Mouse (Mus musculus): ENCODE data around the gene Amer2. TPM values are rescaled to one million over a fixed set of nuclear protein-coding genes. Genes with fewer than 3 reads are reported as not detected.

The Amer2 gene
- polyA plus RNA-seq, 1 experiment, result not detected

DNA sequence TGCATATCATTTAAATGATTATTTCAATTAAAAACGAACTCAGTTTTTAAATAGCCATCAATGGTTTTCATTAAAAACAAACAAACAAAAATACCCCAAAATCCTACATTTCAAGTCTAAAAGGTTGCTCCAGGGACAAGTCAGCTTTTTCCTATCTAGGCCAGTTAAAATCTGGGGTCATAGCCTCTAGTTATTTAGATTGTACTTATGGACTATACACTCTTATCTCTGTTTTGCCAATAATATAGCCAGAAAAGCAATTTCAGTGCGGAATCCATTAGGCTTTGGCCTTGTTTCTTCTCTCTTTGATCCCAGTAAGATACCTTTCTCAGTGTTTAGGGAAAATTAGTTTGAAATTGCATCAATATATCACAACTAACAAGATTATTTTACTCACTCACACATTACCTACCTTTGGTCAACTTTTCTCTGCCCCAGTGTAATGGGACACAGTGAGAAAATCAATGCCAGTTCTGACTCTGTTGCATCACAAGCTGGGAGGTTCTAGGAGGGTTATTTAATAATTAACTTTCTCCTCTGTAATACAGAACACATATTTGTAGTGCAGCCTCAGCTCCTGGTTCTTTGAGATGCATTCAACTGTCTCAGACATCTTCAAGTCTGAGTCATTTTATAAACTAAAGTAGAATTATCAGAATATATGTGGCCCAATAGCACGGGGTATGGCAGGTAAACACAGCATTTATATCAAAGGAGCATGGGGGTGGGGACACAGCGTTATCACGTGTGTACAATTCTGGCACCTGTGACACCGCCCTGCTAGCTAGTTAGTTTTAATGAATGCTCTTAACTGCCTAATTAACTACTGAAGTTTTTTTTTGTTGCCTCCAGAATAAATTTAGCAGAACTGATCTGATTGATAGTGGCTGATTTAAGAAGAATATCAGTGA lies 13.8 kb downstream of the Amer2 start:
- Histone ChIP-seq H3K4me3 (ENCODE audit: low read depth, low read length) (no peak overlapping the region), H3K4me1 (ENCODE audit: control insufficient read depth, insufficient read depth, insufficient read length, low read length) (peaks cover 6% of the 10 kb centered on the region; the same call in 1 of the 2 replicates), H3K27ac (ENCODE audit: insufficient read depth, low read depth, low read length) (no peak overlapping the region), H3K27me3 (ENCODE audit: control insufficient read depth, insufficient read depth, low read length) (no peaks in the 10 kb centered on the region), H3K36me3 (ENCODE audit: control insufficient read depth, insufficient read depth, low read length) (no peaks in the 10 kb centered on the region)
- TF ChIP-seq POLR2A (IDR thresholded peaks at IDR 0.05; ENCODE audit: low read depth, low read length), result no peak
- TF ChIP-seq CTCF (IDR thresholded peaks at IDR 0.05; ENCODE audit: extremely low read depth, insufficient read length, insufficient replicate concordance, low read depth, low read length), result no peak
- 30% methylated on average over 6 of the region's 6 CpGs for WGBS

DNA sequence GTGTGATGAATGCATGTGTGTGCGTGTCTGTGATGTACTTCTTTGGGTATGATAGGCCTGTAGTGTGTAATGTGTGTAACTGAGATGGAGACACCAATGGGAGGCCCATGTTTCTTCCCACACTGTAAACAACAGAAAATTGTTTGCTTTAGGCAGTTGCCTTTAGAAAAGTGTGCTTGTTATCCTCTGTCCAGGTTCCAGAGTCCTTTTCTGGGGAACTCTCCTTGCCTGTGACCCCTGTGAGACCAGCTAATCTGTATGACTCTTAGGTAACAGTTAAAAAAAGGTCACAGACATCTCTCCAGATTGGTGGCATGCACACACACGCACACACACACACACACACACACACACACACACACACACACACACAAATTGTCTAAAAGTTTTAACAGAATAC lies 15.3 kb downstream of the Amer2 start:
- 84% methylated on average over 2 of the region's 2 CpGs for WGBS
- H3K4me3 ChIP-seq (ENCODE audit: low read depth, low read length), result no peak overlapping the region
- H3K27me3 ChIP-seq (ENCODE audit: control insufficient read depth, insufficient read depth, low read length), result no peaks in the 10 kb centered on the region
- no peak overlapping the region for H3K27ac ChIP-seq (ENCODE audit: insufficient read depth, low read depth, low read length)
- no peaks in the 10 kb centered on the region for H3K36me3 ChIP-seq (ENCODE audit: control insufficient read depth, insufficient read depth, low read length)
- peaks cover 6% of the 10 kb centered on the region; the same call in 1 of the 2 replicates for H3K4me1 ChIP-seq (ENCODE audit: control insufficient read depth, insufficient read depth, insufficient read length, low read length)
- TF ChIP-seq POLR2A (IDR thresholded peaks at IDR 0.05; ENCODE audit: low read depth, low read length) (no peak), CTCF (IDR thresholded peaks at IDR 0.05; ENCODE audit: extremely low read depth, insufficient read length, insufficient replicate concordance, low read depth, low read length) (no peak)

DNA sequence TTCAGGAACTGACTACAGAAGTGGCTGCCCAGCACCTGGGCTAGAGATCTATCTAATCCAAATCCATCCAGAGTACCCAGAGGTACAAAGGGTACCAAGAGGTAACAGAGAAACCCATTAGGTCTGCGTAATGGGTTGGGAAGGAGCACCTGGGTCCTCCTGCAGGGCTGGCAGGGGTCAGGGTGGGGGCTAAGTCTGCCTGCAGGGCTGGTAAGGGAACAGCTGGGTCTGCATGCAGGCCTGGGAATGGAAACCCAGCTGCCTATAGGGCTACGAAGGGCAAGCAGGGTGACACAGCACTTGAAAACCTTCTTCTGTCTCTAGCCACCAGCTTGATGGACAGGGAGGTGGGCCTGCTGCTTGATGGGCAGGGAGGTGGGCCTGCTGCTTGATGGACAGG lies 19.1 kb downstream of the Amer2 start:
- Histone ChIP-seq H3K27me3 (ENCODE audit: control insufficient read depth, insufficient read depth, low read length) (no peaks in the 10 kb centered on the region), H3K27ac (ENCODE audit: insufficient read depth, low read depth, low read length) (no peak overlapping the region), H3K36me3 (ENCODE audit: control insufficient read depth, insufficient read depth, low read length) (no peaks in the 10 kb centered on the region), H3K4me1 (ENCODE audit: control insufficient read depth, insufficient read depth, insufficient read length, low read length) (0 out of 2 replicates have a peak, but pooled peaks cover 2% of the 10 kb centered on the region), H3K4me3 (ENCODE audit: low read depth, low read length) (no peak overlapping the region)
- TF ChIP-seq POLR2A (IDR thresholded peaks at IDR 0.05; ENCODE audit: low read depth, low read length) (no peak), CTCF (IDR thresholded peaks at IDR 0.05; ENCODE audit: extremely low read depth, insufficient read length, insufficient replicate concordance, low read depth, low read length) (no peak)
- 86% methylated on average over 2 of the region's 2 CpGs for WGBS

DNA sequence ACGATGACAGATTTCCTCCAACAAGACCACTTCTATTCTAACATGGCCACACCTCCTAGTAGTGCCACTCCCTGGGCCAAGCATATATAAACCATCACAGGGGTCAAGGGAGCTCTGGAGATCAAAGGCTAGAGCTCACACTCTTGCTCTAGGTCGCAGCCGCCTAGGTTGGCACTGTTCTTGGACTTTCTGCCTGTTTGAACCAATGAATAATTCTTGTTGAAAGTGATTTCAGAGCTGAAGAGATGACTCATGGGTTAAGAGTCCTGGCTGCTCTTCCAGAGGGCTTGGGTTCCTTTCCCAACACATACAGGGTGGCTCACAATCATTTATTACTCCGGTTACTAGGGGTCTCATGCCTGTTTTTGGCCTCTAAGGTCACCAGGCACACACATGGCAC lies 24.3 kb downstream of the Amer2 start:
- H3K4me3 ChIP-seq (ENCODE audit: low read depth, low read length), result no peak overlapping the region
- WGBS, result 55% methylated on average over 4 of the region's 4 CpGs
- no peak for TF ChIP-seq POLR2A (IDR thresholded peaks at IDR 0.05; ENCODE audit: low read depth, low read length)
- TF ChIP-seq CTCF (IDR thresholded peaks at IDR 0.05; ENCODE audit: extremely low read depth, insufficient read length, insufficient replicate concordance, low read depth, low read length), result no peak
- H3K4me1 ChIP-seq (ENCODE audit: control insufficient read depth, insufficient read depth, insufficient read length, low read length), result no peaks in the 10 kb centered on the region
- no peaks in the 10 kb centered on the region for H3K27me3 ChIP-seq (ENCODE audit: control insufficient read depth, insufficient read depth, low read length)
- H3K27ac ChIP-seq (ENCODE audit: insufficient read depth, low read depth, low read length), result no peak overlapping the region
- H3K36me3 ChIP-seq (ENCODE audit: control insufficient read depth, insufficient read depth, low read length), result no peaks in the 10 kb centered on the region

DNA sequence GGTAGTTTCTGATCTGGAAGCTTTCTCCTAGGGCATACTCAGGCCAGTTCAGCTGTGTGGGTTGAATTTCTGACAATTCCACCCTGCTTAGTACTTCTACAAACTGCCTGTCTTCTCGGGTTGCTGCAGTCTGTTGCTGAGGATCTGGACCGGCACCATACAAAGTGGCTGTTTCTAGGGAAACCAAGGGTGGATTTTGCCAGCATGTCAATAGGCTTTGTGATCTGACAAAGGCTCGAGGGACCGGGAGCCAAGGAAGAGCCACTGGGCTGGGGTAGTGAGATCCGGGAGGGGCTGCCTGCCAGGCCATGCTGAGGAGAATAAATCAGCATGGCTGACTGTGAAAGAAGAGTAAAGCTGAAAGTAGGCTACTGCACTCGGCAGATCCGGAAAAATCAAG lies 25.8 kb downstream of the Amer2 start:
- Histone ChIP-seq H3K4me3 (ENCODE audit: low read depth, low read length) (no peak overlapping the region), H3K4me1 (ENCODE audit: control insufficient read depth, insufficient read depth, insufficient read length, low read length) (no peaks in the 10 kb centered on the region), H3K27me3 (ENCODE audit: control insufficient read depth, insufficient read depth, low read length) (no peaks in the 10 kb centered on the region), H3K27ac (ENCODE audit: insufficient read depth, low read depth, low read length) (no peak overlapping the region), H3K36me3 (ENCODE audit: control insufficient read depth, insufficient read depth, low read length) (no peaks in the 10 kb centered on the region)
- WGBS, result 67% methylated on average over 7 of the region's 7 CpGs
- TF ChIP-seq POLR2A (IDR thresholded peaks at IDR 0.05; ENCODE audit: low read depth, low read length), result no peak
- no peak for TF ChIP-seq CTCF (IDR thresholded peaks at IDR 0.05; ENCODE audit: extremely low read depth, insufficient read length, insufficient replicate concordance, low read depth, low read length)

DNA sequence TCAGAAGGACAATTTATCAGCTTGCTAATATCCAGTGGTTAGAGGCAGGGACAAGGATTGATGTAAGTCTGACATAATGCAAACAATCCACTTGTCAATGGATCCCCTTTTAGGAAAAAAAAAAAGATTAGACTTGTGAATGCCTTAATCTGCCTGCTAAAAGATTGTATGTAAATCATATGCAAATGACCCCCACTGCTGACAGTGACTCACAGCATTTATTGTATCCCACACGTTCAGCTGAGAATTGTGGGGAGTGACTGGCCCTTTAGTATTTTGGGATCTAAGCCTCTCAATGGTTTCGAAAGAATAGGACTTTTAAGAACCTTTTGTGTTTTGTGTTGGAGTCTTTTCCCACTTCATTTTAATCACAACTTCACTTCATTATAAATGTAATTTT lies 30.2 kb downstream of the Amer2 start:
- TF ChIP-seq POLR2A (IDR thresholded peaks at IDR 0.05; ENCODE audit: low read depth, low read length) (no peak), CTCF (IDR thresholded peaks at IDR 0.05; ENCODE audit: extremely low read depth, insufficient read length, insufficient replicate concordance, low read depth, low read length) (no peak)
- H3K27me3 ChIP-seq (ENCODE audit: control insufficient read depth, insufficient read depth, low read length), result no peaks in the 10 kb centered on the region
- H3K36me3 ChIP-seq (ENCODE audit: control insufficient read depth, insufficient read depth, low read length), result no peaks in the 10 kb centered on the region
- 75% methylated on average over 2 of the region's 2 CpGs for WGBS
- H3K4me1 ChIP-seq (ENCODE audit: control insufficient read depth, insufficient read depth, insufficient read length, low read length), result no peaks in the 10 kb centered on the region
- no peak overlapping the region for H3K27ac ChIP-seq (ENCODE audit: insufficient read depth, low read depth, low read length)
- no peak overlapping the region for H3K4me3 ChIP-seq (ENCODE audit: low read depth, low read length)

DNA sequence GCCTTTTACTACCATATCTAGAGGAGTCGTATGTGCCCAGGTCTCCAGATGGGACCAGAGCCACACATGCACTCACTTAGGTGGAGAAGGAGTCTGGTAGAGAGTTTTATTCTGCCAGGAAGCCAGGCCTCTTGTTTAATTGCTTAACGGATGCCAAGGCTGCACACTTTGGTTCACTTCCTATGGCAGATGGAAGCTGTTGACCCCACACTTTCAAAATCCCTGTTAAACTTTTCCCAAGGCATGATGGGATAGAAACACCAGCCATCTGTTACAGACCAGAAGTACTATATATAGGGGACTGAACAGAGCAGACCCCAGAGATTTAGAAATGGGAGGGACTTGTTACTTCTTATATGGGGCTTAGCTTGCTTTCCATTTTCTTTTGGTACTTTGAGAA lies 32.8 kb downstream of the Amer2 start:
- 79% methylated on average over 2 of the region's 2 CpGs for WGBS
- Histone ChIP-seq H3K4me3 (ENCODE audit: low read depth, low read length) (no peak overlapping the region), H3K27me3 (ENCODE audit: control insufficient read depth, insufficient read depth, low read length) (no peaks in the 10 kb centered on the region), H3K36me3 (ENCODE audit: control insufficient read depth, insufficient read depth, low read length) (no peaks in the 10 kb centered on the region), H3K4me1 (ENCODE audit: control insufficient read depth, insufficient read depth, insufficient read length, low read length) (no peaks in the 10 kb centered on the region), H3K27ac (ENCODE audit: insufficient read depth, low read depth, low read length) (no peak overlapping the region)
- no peak for TF ChIP-seq CTCF (IDR thresholded peaks at IDR 0.05; ENCODE audit: extremely low read depth, insufficient read length, insufficient replicate concordance, low read depth, low read length)
- TF ChIP-seq POLR2A (IDR thresholded peaks at IDR 0.05; ENCODE audit: low read depth, low read length), result no peak

Measured in small intestine, adult 2 months (tissue).